Mouse (Mus musculus): Measurements from ENCODE around the gene Plekhm1. TPM values are rescaled to one million over a fixed set of nuclear protein-coding genes. Genes with fewer than 3 reads are reported as not detected.
A peak's percentile ranks its signal among the peaks of the same experiment; 100 is the strongest.
"Not testable (repeated sequence)": the region's sequence is repeated elsewhere in the genome, so short reads cannot be mapped to it uniquely, and the experiment has no call there.

The Plekhm1 gene
- 10 to 100 TPM; 18.8 to 20.6 TPM for total RNA-seq (2021)

DNA sequence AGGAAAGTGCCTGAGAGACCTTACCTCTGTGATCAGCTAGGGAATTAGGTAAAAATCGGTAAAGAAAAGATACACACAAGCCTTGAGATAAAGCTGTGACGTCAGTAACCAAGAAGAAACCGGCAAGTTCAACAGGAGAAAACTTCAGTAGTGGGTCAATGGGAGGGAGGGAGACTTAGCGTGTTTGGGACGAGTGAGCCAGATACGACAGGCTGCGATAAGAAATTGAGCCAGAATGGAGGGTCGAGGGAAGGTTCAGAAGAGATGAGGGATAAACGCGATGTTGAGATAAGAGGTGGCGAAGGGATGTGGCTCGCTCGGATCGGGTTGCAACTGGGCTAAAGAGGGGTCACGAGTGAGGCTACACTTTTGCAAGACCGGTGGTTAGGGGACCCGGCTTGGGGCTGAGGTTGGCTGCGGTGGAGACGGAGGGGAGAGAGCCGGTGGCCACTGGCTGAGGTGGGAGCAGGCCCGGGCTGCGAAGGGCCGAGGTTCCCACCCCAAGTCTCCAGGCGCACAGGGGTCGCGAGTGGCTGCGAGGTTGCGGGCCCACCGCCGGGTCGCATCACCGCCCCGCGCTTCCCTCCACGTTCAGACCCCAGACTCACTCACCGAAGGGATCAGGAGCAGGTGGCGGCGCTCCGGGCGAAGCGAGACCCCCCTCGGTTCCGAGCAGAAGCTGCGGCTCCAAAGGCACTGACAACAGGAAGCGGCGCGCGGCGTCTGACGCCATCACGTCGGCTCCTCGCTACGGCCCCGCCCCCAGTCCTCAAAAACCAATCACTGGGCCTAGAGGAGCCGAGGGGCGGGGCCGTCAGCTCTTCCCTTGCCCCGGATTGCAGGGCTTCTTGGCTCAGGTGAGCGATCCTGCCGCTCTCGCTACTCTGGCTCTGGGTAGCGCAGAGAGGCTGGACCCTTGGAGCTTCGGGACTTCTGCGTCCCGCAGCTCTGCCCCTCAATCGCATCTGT, at the start of gene Plekhm1:
Plekhm1 (minus strand) TSS at position 707 of the 969 bp plus-strand sequence.
- DNase-seq, result peak; percentile 93 to 95

- not testable (repeated sequence) for DNase-seq
These were observed 38.6 kb upstream of the Plekhm1 start for GRCm38 (mm10) chr11:103451105-103451504.

GRCm38 (mm10) chr11:103449721-103450120, 37.2 kb upstream of the Plekhm1 start:
- not testable (repeated sequence) for DNase-seq

DNA sequence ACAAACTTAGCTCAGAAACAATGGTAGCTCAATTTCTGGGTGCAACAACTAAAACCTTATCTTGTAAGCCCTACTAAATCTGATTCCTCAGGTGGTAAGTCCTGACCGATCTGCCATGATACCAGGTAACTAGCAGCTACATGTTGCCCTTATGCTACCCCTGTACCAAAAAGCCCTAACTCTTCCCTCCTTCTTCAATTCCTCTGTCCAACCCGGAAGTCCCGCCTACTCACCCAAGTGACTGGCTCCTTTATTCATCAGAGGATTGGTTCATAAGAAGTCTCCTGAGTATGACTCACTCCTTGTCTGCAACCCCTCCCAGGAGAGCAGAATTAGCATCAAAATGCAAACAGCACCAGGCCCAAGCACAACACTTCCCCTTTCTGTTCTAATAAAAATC, 31.2 kb upstream of the Plekhm1 start:
- no peak for DNase-seq

DNA sequence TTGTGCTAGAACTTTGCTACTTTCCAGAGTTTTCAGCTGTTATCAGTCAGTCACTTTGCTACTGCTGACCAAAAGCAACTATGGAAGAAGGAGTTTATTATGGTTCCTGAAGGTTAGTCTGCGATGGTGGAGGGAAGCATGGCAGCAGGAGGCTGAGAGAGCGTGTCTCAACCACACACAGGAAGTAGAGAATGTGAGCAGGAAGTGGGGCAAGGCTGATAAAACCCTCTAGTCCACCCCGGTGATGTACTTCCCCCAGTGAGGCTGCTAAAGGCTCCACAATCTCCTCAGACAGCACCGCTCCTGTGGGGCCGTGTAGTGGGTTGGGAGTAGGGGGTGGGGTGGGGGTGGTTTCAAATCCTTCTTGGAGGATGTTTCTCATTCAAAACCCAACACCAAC, 23.8 kb upstream of the Plekhm1 start:
- no peak for DNase-seq

GRCm38 (mm10) chr11:103425031-103425430, 12.5 kb upstream of the Plekhm1 start:
- no peak for DNase-seq

DNA sequence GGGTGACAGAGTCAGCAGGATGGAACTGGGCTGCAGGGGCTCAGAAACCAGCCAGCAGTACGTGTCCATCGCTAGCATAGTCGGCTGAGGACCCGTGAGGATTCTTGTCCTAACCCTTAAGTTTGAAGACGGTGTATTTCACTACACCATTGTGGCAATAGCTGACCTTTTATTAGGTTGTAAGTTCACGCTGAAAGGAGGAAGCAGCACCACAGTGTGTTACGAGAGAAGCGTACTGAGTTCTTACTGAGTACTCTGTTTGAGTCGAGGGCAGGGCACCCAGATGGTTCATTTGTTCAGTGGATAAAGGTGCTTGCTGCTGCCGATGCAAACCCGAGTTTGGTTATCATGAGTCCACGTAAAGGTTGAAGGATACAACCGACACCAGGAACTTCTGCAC, 7.2 kb upstream of the Plekhm1 start:
- no peak for DNase-seq

GRCm38 (mm10) chr11:103419226-103419625, 6.7 kb upstream of the Plekhm1 start:
- DNase-seq, result no peak

GRCm38 (mm10) chr11:103413516-103413915, 1.0 kb upstream of the Plekhm1 start:
- DNase-seq, result no peak

- no peak for DNase-seq
These were observed 500 bp upstream of the Plekhm1 start for GRCm38 (mm10) chr11:103412950-103413423.

- DNase-seq, result no peak
These were observed 1.2 kb downstream of the Plekhm1 start for GRCm38 (mm10) chr11:103411301-103411700.

DNA sequence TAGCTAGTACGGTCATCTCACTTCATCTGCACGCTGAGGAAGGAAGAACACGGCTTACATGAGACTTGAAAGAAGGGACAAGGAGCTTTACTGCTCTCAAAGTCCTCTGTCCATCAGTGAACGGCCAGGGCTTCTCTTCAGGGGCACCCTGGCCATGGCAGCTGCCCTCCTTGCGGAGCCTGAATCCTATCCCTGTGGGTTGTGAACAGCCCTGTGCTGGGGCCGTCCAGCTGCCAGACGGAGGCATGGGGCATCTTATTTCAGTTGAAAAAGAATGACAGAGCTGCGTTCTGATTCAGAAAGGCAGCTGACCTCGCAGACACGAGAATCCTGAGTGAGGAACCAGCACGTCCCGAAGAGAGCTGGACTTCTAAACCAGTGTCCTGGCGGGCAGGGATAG, 3.6 kb downstream of the Plekhm1 start:
- no peak for DNase-seq

- DNase-seq, result not testable (repeated sequence)
These were observed 5.4 kb downstream of the Plekhm1 start for GRCm38 (mm10) chr11:103407136-103407535.

GRCm38 (mm10) chr11:103406551-103406950, 5.9 kb downstream of the Plekhm1 start:
- DNase-seq, result no peak

GRCm38 (mm10) chr11:103405814-103406213, 6.7 kb downstream of the Plekhm1 start:
- no peak for DNase-seq

- DNase-seq, result no peak
These were observed 7.9 kb downstream of the Plekhm1 start for GRCm38 (mm10) chr11:103404618-103405017.

- DNase-seq, result no peak
These were observed 8.7 kb downstream of the Plekhm1 start for GRCm38 (mm10) chr11:103403776-103404175.

- peak in 1 of 2 experiments; percentile 31 for DNase-seq
These were observed 9.7 kb downstream of the Plekhm1 start for GRCm38 (mm10) chr11:103402738-103403137.

DNA sequence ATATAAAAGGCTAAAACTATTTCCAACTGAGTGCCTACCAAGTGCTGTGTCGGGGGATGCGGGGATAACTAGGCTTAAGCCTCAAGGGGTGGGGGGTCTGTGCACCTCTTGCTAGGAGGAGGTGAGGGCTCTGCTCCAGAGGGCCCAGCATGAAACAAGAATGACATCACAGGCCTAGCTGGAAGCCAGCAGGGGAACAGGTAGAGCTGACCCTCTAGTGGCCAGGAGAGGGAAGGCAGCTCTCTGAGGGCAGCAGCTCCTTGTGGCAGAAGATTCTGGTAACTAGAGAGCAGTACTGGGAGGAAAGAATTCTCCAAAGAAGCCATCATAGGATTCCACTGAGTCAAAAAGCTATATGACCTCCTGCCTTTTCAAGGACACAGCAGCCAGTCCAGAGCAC, 10.3 kb downstream of the Plekhm1 start:
- no peak for DNase-seq

GRCm38 (mm10) chr11:103399986-103400385, 12.5 kb downstream of the Plekhm1 start:
- no peak for DNase-seq

DNA sequence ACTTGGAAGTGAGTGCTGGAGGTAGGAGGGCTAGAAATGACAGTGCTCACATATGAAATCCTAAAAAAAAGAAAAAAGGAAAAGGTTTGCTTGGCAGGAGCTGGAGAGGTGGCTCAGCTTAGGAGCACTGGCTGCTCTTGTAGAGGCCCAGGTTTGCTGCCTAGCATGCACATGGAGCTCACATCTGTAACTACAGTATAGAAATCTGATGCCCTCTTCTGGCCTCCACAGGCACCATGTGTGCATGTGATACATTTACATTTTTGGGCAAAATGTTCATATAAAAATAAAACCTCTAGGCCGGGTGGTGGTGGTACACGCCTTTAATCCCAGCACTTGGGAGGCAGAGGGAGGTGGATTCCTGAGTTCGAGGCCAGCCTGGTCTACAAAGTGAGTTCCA, 13.4 kb downstream of the Plekhm1 start:
- DNase-seq, result no peak

DNA sequence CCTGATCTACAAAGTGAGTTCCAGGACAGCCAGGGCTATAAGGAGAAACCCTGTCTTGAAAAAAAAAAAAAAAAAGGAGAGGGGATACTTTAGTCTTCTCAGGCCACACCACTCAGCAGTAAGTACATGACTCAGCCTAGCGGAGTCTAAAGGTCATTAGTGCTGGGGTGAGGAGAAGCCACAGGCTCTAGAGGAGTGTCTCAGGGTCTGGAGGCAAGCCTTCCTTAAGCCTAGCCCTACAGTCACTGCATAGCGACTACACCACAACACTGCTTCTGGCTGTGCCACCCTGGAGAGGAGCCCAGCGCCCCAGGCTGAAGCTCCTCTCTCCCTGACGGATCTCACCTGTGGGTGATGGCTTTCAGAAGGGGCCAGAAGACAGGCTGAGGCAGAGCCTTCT, 15.8 kb downstream of the Plekhm1 start:
- no peak for DNase-seq

DNA sequence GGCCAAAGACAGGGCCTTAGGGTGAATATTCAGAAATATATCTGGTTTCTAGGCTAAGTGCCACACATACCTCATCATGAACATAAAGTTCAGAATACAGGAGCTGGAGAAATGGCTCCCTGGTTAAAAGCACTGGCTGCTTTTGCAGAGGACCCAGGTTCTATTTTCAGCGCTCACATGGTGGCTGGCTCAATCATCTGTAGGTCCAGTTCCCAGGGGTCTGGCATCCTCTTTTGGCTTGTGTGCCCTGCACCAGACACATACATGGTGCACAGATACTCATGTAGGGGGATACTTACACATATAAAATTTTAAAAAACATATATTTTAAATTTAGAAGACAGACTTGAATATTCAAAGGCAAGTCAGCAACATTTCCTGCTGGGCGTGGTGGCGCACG, 16.3 kb downstream of the Plekhm1 start:
- no peak for DNase-seq

DNA sequence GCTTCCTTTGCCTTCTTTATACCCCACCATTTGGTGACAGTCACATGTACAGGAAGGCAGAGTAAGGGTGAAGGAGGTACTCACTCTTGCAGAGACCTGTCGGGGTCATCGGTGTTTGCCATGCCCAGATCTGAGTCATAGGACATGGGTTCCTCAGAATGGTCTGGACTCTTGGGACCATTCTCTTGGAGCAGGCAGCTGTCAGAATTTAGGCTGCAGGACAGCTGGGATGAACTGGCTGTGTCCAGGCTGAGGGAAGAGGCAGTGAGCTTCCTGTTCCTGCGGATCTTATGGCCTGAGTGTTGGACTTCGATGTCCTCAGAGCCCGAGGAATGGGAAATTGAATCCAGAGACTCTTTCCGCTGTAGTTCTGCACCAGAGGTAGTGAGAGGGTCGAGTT, 17.9 kb downstream of the Plekhm1 start:
- DNase-seq, result no peak
